Mouse (Mus musculus) lung, postnatal 0 days (tissue): ENCODE results near the gene Gemin5.

Source experiments
- CTCF ChIP-seq: IDR thresholded peaks from 2 replicates; pipeline ENCODE4 v1.5.1; 2016; ENCODE audit warnings: antibody characterized with exemption, mild to moderate bottlenecking
- EP300 ChIP-seq: IDR thresholded peaks from 2 replicates; pipeline ENCODE4 v1.6.1; 2016; ENCODE audit warnings: antibody characterized with exemption, mild to moderate bottlenecking, control low read depth

DNA sequence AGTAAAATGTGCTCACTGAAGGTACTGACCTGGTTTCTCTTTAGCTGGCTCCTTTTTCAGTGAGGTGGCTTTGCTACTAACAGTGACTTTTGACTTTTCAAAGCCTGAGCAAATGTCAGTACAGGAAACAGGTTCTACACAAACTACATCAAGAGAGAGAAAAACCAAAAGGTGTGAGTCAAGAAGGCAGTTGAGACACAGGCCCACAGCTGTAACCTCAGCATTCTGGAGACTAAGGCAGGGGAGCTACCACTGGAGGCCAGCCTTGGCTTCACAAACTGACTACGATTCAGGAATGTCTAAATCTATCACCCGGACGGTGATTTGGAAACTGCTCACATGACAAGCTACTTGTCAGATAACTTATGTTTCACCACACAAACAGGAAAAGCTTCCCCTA, 28.9 kb downstream of the Gemin5 start:
- TF ChIP-seq CTCF (no peak), EP300 (no peak)
